Mouse (Mus musculus) heart, adult 9 months (tissue): ENCODE results near the gene Pigr.

ENCODE experiments used
- DNase-seq, 2 experiments: peaks; one replicate each; pipeline ENCODE4 v3.0.0; 2022; ENCODE audit warnings: low spot score in 2 of 2

The Pigr gene

GRCm38 (mm10) chr1:130877889-130878614 lies 51.6 kb downstream of the Pigr start:
- no peak for DNase-seq

DNA sequence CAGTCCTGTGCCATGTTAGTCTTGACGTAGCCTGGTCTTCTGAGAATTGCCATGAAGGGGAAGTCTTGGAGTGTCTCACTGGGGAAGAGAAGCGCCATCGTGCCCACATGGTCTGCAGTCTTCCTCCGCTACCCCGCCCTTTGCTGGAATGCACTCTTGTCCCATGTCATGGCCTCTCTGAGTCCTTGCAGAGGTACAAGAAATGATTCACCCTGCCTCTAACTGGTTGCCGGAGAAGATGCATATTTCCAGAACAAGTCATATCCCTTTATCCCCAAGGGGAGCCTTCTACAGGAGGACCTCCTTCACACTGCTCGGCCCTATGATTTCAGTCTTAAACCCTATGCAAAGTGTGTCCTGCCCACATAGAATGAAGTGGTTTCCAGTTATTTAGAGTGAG lies 53.4 kb downstream of the Pigr start:
- DNase-seq: no peak

DNA sequence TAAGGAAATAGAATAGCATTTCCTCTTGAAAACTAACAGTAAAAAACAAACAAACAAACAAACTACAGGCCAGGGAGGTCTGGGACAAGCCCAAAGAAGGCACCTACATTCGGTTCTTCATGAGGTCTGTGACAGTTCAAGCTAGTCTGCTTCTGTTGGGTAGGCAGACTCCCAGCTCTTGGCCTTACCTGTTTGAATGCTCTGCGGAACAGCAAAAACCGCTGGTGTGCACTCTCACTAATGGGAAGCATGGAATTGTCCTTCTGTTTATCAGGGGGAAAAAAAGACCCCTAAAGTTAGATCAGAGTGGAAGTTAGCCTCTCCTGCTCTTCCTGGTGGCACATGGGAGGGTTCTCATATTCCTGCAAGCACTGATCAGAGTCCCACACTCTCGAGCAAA lies 56.7 kb downstream of the Pigr start:
- no peak for DNase-seq

DNA sequence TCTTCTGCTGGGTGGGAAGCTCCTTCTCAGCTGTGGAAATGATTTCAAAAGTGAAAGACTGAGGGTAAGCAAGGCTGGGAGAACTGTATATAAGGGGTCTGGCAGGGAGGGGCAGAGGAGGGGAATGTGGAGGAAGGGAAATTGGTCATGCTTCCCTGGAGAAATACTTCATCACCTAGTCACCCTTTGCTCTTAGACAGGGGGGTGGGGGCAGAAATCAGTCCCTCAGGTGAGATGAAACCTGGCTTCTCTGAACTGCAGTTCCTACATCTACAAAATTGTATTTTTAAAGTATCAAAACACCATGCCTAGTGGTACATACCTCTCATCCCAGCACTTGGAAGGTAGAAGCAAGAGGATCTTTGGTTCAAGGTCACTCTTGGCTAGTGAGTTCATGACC lies 60.9 kb downstream of the Pigr start, which contains the start of gene Il24:
Gene Il24 (minus strand): TSS at position 101 of the 400 bp plus-strand sequence.
- no peak for DNase-seq

DNA sequence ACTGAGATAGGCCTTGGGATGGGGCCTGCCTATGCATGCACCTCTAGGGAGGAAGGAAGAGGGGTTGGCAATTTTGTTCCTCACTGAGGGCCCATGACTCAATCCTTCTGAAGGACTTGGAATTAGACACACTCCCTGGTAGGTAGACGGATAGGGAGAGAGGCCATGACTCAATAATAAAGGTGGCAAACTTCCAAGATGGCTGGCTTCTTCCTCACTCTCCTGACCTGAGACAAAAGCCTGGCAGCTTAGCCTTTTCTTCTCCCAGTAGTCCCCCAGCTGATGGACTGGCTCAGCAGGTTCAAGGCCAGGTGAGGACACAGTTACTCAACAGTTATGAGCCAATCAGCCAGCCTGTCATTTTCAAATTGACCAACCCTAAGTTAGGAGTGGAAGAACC lies 66.0 kb downstream of the Pigr start:
- DNase-seq: no peak

DNA sequence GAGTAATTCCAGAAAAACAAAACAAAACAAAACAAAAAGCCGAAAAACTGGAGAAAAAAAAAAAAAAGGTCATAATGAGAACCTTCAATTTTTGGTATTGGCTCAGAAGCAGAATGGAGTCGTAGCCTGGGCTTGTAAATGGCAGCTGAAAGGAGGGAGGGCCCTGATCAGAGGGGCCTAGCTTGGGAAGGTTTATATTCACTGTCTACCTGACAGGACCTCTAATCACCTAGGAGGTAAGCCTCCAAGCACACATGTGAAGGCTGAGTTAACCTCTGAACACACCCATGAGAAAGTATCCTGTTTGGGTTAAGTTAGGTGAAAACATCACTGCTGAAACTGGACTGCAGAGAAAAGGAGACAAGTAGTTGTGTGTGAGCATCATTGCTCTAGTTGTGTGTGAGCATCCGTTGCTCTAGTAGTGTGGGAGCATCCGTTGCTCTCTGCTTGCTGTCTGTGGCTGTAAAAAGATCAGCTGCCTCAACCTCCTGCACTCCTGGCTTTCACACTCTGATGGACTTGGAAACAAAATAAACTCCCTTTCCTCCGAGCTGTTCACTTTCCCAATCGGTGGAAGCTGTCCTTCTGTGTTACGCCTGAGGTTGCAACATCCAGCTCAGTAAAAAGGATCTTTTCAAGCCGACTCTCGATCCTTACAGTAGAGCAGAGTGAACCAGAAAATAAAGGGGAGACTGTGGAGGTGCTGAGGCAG lies 67.0 kb downstream of the Pigr start:
- DNase-seq: no peak

DNA sequence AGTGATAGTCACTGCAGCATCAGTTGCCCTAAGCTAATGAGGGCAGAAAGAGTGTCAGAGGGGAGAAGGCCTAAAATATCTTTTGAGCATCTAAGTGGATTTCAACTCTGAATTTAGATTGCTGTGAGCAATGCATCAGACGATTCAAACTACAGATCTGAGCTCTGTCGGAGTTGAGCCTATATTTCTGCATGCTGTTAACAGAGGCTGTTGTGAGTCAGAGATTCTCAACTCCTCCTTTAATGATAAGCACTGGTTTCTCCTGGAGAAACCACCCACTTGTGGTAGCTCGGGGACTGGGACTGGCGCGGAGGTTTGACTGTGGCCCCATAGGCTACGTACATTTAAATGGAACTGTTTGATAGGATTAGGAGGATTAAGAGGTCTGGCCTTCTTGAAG lies 68.0 kb downstream of the Pigr start:
- DNase-seq: no peak
